Mouse (Mus musculus): ENCODE data around the gene Tmem37. TPM values are rescaled to one million over a fixed set of nuclear protein-coding genes. Genes with fewer than 3 reads are reported as not detected.
A peak's percentile ranks its signal among the peaks of the same experiment; 100 is the strongest.

The Tmem37 gene
- total RNA-seq, 4 experiments from 2014 or later: 1.1 to 3.3 (median 1.5) TPM

DNA sequence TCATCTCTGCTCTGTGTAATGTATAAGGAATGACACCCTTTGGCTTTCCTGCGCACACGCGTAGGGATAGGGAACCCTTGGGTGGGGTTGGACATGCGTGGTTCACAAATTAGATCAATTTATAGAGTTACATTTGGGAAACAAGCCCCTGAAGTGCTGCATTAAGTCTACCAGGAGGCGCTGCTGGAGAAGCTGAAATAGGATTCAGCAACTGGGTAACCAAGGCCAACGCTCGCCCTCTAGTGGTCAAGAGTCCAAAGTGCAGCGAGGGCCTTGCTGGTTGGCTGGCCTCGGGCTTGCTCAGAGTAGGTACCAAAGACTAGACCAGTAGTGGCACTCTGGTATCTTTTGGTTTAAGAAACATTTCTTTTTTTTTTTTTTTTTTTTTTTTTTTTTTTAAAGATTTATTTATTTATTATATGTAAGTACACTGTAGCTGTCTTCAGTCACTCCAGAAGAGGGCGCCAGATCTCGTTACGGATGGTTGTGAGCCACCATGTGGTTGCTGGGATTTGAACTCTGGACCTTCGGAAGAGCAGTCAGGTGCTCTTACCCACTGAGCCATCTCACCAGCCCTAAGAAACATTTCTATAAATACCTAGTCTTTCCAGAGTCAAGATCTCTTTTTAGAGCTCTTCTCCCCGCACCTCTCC lies 19.7 kb upstream of the Tmem37 start:
- peak; percentile 72 to 89 for DNase-seq (ENCODE audit: low spot score in 2 of 2)

DNA sequence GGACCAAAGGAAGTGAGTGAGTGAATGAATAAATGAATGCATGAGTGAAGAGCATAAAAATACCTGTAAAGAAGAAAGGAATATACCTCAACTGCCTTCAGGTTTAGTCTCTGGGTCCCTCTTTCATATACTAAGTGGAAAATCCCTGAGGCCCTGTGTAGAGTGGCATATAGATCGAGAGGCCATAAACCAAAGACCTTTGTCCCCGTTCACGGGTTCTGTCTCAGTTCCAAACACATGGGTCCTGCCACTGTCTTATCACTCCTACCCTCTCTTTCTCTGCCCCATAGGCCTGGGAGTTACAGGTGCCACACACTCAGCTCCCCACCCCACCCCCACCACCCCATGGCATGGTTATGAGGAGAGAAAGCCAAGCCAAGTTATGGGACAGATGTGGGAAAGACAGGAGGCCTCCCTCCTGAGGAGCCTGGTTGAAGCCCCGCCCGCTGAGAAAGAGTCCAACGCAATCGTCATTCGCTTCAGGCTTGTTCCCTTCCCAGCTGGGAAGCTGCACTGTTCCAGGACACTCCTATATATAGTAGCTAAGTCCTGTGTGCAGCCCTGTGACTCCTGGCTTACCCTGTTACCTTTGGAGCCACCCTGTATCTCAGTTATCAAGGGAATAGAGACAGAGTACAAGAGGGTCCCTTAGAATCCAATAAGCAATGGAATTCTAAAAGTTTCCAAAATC lies 17.2 kb upstream of the Tmem37 start:
- DNase-seq (ENCODE audit: low spot score in 2 of 2): no peak

DNA sequence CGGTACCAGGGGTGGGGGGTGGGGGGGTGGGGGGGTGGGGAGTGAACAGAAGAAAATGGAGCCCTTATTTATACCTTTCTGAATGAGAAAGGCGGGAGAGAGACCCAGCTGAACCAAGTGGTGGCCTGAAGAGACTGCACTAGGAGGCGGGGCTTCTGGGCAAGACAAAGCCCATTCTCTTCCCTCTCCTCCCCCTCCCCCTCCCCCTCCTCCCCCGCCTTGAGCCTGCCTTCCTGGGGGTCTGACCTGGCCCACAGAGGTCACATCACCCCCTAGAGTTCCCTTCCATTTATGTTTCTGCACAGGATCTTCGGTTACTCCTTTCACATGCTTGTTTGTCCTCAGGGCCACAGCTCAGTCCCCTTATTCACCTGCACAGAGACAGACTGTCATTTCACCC lies 15.3 kb upstream of the Tmem37 start:
- DNase-seq (ENCODE audit: low spot score in 2 of 2): no peak

DNA sequence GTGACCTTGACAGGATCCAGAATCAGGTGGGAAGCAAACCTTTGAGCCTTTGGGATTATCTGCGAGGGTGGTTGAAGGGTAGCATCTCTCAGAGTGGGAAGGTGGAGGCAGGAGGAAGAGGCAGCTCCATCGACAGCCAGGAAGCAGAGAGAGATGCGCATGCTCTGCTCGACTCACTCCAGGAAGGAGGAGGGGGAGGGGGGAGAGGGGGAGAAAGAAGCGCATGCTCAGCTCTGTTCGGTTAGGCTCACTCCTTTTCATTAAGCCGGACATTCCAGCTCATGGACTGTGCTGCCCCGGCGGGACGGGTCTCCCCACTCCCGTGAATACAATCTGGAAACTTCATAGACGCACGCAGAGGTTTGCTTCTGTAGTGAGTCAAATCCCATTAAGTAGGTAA lies 12.8 kb upstream of the Tmem37 start:
- DNase-seq (ENCODE audit: low spot score in 2 of 2): no peak

DNA sequence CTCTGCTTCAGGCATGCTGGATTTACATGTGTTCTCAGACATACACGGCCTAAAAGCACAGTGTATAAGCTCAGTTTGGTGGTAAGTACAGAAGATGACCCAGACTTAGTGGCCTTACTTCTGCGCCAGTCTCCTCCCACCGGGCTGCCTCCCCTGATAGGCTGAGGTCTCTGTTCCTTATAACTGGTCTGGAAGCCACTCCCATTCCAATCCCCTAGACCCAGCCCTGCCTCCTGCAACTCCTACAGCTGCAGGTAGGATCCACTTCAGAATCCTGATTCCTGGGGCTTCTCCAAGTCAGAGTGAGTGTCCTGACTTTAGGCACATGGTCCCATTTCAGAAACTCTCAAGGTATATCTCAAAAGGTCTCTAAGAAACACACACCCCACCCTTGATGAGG lies 11.8 kb upstream of the Tmem37 start:
- DNase-seq (ENCODE audit: low spot score in 2 of 2): no peak

DNA sequence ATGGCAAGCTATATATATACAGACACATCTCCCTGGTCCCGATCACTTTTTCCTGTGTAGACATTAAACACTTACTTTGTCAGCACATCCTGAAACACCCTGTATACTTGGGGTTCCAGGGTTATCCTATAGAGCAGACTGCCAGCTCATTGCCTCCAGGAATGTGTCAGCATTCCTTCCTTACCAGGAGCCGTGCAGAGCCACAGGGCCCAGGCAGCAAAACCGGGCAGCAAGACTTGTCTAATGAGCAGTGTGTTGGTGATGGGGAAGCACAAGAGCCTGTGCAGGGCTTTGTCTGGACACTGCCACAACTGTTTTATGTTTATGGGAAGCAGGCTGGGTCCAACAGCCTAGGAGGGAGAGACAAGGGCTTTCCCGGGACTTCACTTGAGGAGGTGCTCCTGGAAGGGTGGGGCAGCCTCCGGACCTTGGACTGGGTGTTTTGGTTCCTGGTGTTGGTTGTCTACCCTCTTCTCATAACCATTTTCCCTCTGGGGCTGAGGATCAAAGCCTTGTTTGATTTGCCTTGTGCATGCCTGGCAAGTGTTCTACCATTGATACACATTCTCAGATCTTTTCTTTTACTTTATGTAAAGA lies 10.1 kb upstream of the Tmem37 start:
- no peak for DNase-seq (ENCODE audit: low spot score in 2 of 2)

DNA sequence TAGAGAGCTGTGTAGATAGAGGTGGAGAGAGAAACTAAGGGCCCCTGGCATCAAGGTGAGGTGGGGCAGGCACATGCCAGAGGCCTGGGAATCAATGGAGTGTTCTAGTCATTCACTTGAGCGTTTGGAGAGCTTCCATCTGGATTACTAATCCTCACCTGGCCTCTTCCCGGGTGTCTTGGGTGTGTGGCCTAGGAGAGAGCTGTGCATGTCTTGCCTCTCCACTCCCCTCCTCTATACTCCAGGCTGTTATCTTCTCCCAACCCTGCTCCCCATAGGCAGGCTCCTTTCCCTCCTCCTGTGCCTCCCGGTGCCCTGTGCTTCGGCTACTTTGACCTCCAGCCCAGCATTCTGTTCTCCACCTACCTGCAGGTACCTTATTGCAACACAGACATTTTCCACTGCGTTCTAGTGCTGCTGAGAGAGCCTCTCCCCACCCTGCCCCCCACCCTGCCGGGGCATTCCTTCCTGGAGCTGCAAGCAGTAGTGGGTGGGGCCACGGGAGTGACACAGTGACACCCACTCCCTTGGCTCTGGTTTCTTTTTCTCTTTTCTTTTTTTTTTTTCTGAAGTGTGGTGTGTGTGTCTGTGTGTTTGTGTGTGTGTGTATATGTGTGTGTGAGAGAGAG lies 9.2 kb upstream of the Tmem37 start:
- no peak for DNase-seq (ENCODE audit: low spot score in 2 of 2)

DNA sequence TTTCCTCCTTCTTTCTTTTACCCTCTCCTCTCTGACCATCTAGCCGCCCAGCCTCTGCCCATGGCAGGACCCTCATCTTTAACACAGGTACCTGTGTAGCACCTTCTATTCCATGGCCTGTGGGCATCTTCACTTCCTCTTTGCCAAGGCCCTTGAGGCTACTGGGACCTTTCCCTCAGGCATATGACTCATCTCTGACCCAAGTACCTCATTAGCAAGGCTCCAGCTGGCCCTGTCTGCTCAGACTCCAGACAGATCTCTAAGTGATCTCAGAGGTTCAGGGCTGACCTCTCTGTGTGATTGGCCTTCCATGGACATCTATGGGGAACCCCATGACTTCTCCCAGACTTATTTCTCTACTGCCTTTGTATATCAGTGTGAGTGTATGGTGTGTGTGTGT lies 6.8 kb upstream of the Tmem37 start:
- no peak for DNase-seq (ENCODE audit: low spot score in 2 of 2)

DNA sequence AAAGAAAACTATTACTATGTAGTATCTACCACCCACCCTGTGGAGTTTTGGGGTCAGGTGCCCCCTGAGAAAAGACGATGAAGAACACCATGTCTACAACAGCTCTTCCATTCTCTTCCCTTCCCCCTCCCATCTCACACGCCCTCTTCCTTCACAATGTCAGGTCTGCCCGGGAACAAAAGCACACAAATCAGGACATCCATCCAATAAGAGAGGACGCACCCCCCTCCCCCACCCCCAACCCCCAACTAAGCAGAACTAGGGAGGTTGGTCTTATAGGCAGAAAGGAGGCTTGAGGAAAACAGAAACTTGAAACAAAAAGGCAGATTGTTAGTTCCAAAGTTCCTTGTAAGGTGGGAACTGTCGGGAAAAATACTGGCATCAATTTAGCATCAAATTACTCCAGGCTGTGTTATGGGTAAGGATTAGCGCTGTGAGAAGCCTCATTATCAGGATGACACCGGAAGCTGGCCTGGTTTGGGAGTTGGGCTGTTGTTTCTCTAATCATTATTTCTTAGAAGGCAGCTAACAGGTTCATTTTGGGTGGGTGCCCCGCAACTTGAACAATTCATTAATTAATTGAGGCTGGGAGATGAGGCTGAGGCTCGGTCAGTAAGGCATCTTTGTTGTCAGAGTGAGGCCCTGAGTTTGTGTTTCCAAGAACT lies 4.0 kb upstream of the Tmem37 start:
- no peak for DNase-seq (ENCODE audit: low spot score in 2 of 2)

DNA sequence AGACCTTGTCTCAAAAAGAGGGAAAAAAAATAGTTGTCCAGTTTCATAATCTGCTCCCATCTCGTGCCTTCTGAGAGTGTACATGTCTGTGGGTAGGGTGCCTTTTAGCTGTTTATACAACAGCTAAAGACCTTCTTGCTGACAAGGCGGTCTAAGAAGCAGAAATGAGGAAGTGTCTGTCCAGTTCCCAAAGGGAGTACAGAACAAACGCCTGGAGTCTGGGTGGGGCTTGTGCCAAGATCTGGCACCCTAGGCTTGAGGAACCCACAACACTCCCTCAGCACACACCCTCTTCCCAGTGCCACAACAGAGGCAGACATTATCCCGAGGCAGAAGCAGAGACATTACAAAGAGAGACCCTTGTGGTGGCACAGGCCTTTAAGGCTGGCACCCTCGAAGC lies 1.6 kb upstream of the Tmem37 start:
- DNase-seq (ENCODE audit: low spot score in 2 of 2): no peak

DNA sequence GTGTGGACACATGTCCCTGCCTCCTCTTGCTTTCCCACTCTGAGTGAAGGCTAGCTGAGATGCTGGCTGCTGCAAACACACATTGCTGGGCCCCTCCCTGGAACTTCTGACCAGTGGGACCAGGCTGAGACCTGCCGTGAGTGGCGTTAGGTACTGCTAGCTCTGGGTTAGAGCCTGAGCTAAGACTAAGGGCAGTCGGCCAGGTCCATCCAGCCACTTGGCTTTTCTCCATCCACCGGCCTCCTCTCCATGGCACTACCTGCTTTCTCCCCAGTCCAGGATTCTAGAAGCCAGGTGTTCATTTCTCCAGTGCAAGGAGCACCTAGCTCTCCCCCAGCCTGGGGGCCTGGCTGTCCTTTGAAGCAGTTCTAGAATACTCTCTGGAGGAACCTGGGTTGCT lies 1.1 kb upstream of the Tmem37 start:
- DNase-seq (ENCODE audit: low spot score in 2 of 2): no peak

DNA sequence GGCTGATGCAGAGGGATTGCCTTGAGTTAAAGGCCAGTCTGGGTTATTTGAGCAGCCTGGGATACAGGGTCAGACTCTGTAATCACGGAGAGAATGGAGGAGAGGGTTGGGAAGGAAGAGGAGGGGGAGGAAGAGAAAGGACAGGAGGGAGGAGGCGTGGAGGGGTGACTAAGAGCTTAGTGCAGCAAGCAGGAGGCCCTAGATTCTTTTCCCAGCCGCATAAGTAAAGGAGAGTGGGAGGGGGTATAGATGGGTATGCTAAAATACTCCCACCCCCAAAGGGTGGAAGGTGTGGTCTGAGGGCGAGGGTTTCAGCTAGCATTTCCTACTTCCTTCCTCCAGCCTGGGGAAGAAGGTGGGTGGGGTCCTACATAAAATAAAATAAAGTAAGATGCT lies 431 bp upstream of the Tmem37 start:
- DNase-seq (ENCODE audit: low spot score in 2 of 2): no peak

DNA sequence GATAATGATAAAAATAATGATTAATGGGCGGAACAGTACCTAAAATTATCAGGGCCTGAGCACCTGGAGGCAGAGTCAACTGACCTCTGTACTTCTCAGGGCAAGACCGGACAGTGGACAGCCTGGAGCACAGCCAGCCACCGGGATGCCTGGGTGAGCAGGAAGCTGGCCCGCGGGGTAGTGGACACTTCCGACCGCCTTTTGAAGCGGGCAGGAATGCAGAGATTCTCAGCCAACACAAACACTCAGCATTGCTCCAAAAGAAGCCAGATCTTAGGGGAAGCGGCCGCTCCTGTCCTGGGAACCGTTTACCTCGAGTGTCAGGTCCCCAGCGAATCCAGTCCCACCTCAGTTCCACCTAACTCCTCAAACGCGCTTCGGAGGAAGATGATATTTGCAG lies 974 bp downstream of the Tmem37 start:
- DNase-seq (ENCODE audit: low spot score in 2 of 2): no peak

DNA sequence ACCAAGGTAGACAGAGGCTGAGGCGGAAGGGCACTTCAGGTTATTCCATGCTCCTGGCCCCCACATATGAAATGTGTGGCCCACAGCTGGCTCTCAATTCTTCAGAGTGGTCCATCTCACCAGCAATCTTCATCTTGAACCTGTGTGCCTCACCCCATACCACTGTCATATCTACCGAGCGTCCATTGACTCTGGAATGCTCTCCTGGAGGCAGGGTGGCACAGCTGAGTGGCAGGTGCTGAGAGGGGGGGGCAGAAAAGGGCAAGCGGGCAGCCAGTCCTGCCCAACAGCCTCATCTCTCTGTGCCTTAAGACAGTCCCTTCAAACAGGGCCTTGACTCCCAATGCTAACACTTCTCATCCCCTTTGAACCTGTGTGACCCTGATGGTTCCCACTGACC lies 2.7 kb downstream of the Tmem37 start:
- no peak for DNase-seq (ENCODE audit: low spot score in 2 of 2)

DNA sequence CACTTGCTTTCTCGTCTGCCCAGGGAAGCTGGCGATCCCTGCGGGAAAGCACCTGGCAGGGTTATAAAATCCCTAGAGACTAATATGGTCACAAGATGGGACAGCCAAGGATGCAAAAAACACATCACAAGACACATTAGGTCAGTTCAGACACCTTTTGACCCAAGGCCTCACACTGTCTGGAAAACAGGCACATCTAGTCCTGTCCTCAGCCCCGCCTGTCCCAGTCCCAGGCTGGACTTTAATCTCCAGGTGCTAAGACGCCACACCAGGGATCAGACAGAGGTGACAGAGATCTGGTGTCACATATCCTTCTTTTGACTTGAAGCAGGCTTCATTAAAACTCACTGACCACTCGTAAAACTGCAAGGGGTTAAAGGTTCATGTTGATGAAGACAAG lies 3.7 kb downstream of the Tmem37 start:
- DNase-seq (ENCODE audit: low spot score in 2 of 2): no peak

DNA sequence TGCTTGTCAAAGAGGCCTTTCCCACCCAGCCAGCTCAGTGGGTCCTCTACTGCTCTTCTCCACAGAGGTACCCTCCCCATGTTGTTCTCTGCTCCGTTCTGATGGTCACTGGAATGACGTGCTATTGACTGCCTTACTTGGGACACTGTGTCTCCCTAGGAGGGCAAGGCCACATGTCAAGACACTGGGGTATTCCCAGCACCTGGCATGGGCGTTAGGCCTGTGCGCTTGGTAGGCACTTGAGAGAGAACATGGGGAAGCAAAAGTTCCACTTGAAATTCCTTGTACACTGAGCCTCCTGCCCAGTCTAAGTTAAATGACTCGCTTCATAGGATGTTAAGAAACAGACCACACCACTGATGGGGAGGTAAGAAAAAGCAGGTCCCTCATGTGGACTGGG lies 4.8 kb downstream of the Tmem37 start:
- DNase-seq (ENCODE audit: low spot score in 2 of 2): no peak

DNA sequence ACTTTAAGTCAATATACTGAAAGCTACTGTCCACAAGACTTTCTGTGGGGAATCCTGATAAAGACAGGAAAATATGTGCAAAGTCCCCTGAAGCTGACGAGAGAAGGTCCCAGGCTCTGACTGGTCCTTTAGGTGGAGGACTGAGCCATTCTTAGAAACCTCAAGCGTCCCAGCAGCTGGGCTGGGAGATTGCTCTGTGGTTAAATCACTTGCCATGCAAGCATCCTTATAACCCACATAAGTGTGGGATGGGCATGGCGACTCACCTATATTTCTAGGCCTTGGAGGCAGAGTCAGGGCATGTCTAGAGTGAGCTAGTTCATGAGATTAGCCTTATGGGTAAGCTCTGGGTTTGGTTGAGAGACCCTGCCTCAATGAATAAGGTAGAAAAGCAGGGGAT lies 7.2 kb downstream of the Tmem37 start:
- no peak for DNase-seq (ENCODE audit: low spot score in 2 of 2)

DNA sequence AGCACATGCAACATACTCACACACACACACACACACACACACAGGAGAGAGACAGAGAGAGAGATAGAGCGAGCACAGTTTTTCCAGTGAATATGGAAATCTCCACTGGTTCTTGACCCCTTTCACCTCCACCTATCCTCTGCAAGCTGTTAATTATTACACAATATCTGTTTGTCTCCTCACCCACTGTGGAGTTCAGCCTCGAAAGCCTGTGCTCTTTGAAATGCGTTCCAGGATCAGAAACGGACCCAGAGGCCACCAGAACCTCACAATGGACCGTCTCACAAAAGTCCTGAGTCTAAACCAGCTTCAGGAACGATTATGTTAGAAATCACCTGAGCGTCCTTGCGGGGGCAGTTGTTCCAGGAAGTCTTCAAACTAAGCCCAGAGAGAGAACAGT lies 7.7 kb downstream of the Tmem37 start:
- DNase-seq (ENCODE audit: low spot score in 2 of 2): no peak

DNA sequence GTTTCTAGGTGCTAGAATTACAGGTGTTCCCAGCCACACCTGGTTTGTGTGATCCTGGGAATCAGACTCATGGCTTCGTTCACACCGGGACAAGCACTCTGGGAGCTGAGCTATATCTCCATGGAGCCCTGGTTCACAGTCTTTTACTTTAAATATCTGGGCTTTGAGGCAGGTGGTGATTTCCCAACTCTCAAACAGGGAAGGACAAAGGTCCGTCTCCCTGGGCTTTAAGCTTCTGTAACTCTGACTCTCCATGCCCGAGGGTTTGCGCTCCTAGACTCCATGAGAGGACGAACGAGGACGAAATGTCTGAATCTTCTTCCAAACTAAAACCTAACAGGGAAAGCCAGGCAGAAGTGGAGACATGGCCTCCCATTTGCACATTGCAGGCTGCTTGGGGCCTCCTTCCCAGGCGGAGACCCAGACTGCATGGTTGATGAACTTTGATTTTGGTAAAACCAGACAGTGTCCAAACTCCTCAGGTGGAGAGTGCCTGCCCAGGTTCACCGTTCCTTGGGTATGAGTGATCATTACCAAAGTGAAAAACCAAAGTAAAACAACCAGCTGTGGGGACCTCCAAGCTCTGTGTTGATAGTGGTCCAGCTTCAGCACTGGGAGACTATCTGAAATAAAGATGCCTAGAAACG lies 9.7 kb downstream of the Tmem37 start:
- no peak for DNase-seq (ENCODE audit: low spot score in 2 of 2)

DNA sequence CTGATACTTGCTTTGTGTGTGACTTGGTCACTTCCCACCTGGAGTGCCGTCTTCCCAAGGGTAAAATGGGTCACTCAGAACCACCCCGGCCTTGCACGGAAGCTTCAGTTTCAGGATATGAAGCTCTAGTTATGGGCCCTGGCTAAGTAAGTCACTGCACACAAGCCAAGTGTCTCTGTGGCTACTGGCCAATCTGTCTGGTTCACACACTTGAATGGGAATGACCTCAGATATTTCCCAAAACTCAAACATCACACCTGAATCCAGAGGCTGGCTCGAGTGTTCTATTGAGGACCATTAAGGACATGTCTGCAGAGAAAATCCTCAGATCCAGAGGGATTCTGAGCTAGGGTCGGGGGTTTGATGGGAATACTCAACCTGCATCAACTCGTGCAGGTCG lies 11.6 kb downstream of the Tmem37 start:
- DNase-seq (ENCODE audit: low spot score in 2 of 2): no peak

DNA sequence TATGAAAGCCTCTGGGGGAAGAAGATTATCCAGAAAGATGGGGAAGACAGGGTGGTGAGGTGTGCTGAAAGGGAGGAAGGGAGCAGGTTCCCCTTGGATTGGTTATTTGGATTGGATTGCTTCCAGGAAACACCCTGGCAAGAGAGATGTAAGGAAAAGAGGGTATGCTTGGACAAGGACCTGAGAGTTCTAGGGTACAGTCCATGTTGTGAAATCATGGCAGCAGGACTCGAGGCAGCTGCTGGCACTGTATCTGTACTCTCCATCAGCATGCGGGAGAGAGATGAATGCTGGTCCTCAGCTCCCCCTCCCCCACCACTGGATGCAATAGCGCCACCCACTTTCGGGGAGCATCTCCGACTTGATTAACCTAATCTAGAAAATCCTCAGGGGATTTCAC lies 13.2 kb downstream of the Tmem37 start:
- no peak for DNase-seq (ENCODE audit: low spot score in 2 of 2)
